Mouse (Mus musculus): ENCODE measurements around the gene Fam53b. TPM values are rescaled to one million over a fixed set of nuclear protein-coding genes. Genes with fewer than 3 reads are reported as not detected.

Gene Fam53b
- polyA plus RNA-seq, 1 experiment from 2014 or later, result 25.7 TPM

GRCm38 (mm10) chr7:132763351-132763750 lies 50.3 kb downstream of the Fam53b start:
- ATAC-seq (ENCODE audit: insufficient number of reproducible peaks, insufficient read depth, low FRiP score, low TSS enrichment, low read depth), result no peak
- no peaks in the 10 kb centered on the region for H3K27me3 ChIP-seq

GRCm38 (mm10) chr7:132761409-132761808 lies 52.3 kb downstream of the Fam53b start:
- Histone ChIP-seq H3K9me3 (no peaks in the 10 kb centered on the region), H3K36me3 (peaks cover 45% of the 10 kb centered on the region), H3K27ac (no peak overlapping the region), H3K4me2 (no peak overlapping the region), H3K9ac (no peak overlapping the region), H3K4me1 (peaks cover 7% of the 10 kb centered on the region), H3K27me3 (no peaks in the 10 kb centered on the region), H3K4me3 (no peak overlapping the region)
- 92% methylated on average over 2 of the region's 2 CpGs for WGBS
- no peak for ATAC-seq (ENCODE audit: insufficient number of reproducible peaks, insufficient read depth, low FRiP score, low TSS enrichment, low read depth)

More at GRCm38 (mm10) chr7:132763351-132763750, 50.3 kb downstream of the Fam53b start:
- no peaks in the 10 kb centered on the region for H3K9me3 ChIP-seq
- peaks cover 26% of the 10 kb centered on the region for H3K4me1 ChIP-seq
- no peak overlapping the region for H3K4me3 ChIP-seq
- H3K9ac ChIP-seq, result no peak overlapping the region
- H3K27ac ChIP-seq, result no peak overlapping the region
- WGBS, result 94% methylated on average over 6 of the region's 6 CpGs
- peaks cover 33% of the 10 kb centered on the region for H3K36me3 ChIP-seq
- no peak overlapping the region for H3K4me2 ChIP-seq

GRCm38 (mm10) chr7:132760589-132761180 lies 53.0 kb downstream of the Fam53b start:
- Histone ChIP-seq H3K27me3 (no peaks in the 10 kb centered on the region), H3K36me3 (peaks cover 48% of the 10 kb centered on the region), H3K4me1 (no peaks in the 10 kb centered on the region; the same call in 1 of the 2 replicates), H3K27ac (no peak overlapping the region), H3K4me3 (no peak overlapping the region), H3K9ac (no peak overlapping the region), H3K4me2 (no peak overlapping the region), H3K9me3 (no peaks in the 10 kb centered on the region)
- WGBS, result 90% methylated on average over 6 of the region's 6 CpGs
- ATAC-seq (ENCODE audit: insufficient number of reproducible peaks, insufficient read depth, low FRiP score, low TSS enrichment, low read depth), result no peak

- peaks cover 48% of the 10 kb centered on the region for H3K36me3 ChIP-seq
- WGBS, result 96% methylated on average over 6 of the region's 6 CpGs
- peaks cover 2% of the 10 kb centered on the region for H3K4me1 ChIP-seq
- no peak overlapping the region for H3K4me3 ChIP-seq
- no peak for ATAC-seq (ENCODE audit: insufficient number of reproducible peaks, insufficient read depth, low FRiP score, low TSS enrichment, low read depth)
- no peaks in the 10 kb centered on the region for H3K9me3 ChIP-seq
- H3K9ac ChIP-seq, result no peak overlapping the region
- no peaks in the 10 kb centered on the region for H3K27me3 ChIP-seq
- no peak overlapping the region for H3K4me2 ChIP-seq
- no peak overlapping the region for H3K27ac ChIP-seq
Measured at GRCm38 (mm10) chr7:132759926-132760325, 53.8 kb downstream of the Fam53b start.

- no peak for ATAC-seq (ENCODE audit: insufficient number of reproducible peaks, insufficient read depth, low FRiP score, low TSS enrichment, low read depth)
- H3K9me3 ChIP-seq, result no peaks in the 10 kb centered on the region
- peaks cover 48% of the 10 kb centered on the region for H3K36me3 ChIP-seq
- no peak overlapping the region for H3K9ac ChIP-seq
- WGBS, result 94% methylated on average over 22 of the region's 22 CpGs
- no peak overlapping the region for H3K4me2 ChIP-seq
- H3K27me3 ChIP-seq, result no peaks in the 10 kb centered on the region
- peaks cover 7% of the 10 kb centered on the region for H3K4me1 ChIP-seq
- H3K4me3 ChIP-seq, result no peak overlapping the region
- H3K27ac ChIP-seq, result no peak overlapping the region
Measured at GRCm38 (mm10) chr7:132759405-132759891, 54.2 kb downstream of the Fam53b start.

- no peak overlapping the region for H3K4me3 ChIP-seq
- H3K9me3 ChIP-seq, result no peaks in the 10 kb centered on the region
- ATAC-seq (ENCODE audit: insufficient number of reproducible peaks, insufficient read depth, low FRiP score, low TSS enrichment, low read depth), result no peak
- no peaks in the 10 kb centered on the region for H3K27me3 ChIP-seq
- WGBS, result 75% methylated on average over 5 of the region's 5 CpGs
- H3K27ac ChIP-seq, result no peak overlapping the region
- H3K4me1 ChIP-seq, result peaks cover 13% of the 10 kb centered on the region
- no peak overlapping the region for H3K9ac ChIP-seq
- H3K36me3 ChIP-seq, result peaks cover 44% of the 10 kb centered on the region
- no peak overlapping the region for H3K4me2 ChIP-seq
Measured at GRCm38 (mm10) chr7:132758875-132759274, 54.8 kb downstream of the Fam53b start.

GRCm38 (mm10) chr7:132756325-132756724 lies 57.4 kb downstream of the Fam53b start:
- H3K9me3 ChIP-seq, result no peaks in the 10 kb centered on the region
- peaks cover 37% of the 10 kb centered on the region for H3K36me3 ChIP-seq
- 84% methylated on average over 5 of the region's 5 CpGs for WGBS
- H3K4me1 ChIP-seq, result peaks cover 23% of the 10 kb centered on the region
- H3K4me3 ChIP-seq, result no peak overlapping the region
- no peak overlapping the region for H3K4me2 ChIP-seq
- no peaks in the 10 kb centered on the region for H3K27me3 ChIP-seq
- no peak for ATAC-seq (ENCODE audit: insufficient number of reproducible peaks, insufficient read depth, low FRiP score, low TSS enrichment, low read depth)
- no peak overlapping the region for H3K27ac ChIP-seq
- H3K9ac ChIP-seq, result no peak overlapping the region

GRCm38 (mm10) chr7:132754389-132754750 lies 59.3 kb downstream of the Fam53b start:
- Histone ChIP-seq H3K4me3 (no peak overlapping the region), H3K27me3 (no peaks in the 10 kb centered on the region), H3K9me3 (no peaks in the 10 kb centered on the region), H3K4me1 (peaks cover 23% of the 10 kb centered on the region), H3K27ac (peak overlapping the region; percentile 84), H3K9ac (no peak overlapping the region), H3K4me2 (0 out of 2 replicates have a peak overlapping the region, but pooled peaks have one; percentile 11), H3K36me3 (peaks cover 34% of the 10 kb centered on the region)
- WGBS, result 38% methylated on average over 3 of the region's 3 CpGs
- ATAC-seq (ENCODE audit: insufficient number of reproducible peaks, insufficient read depth, low FRiP score, low TSS enrichment, low read depth), result no peak

GRCm38 (mm10) chr7:132753518-132754388 lies 59.9 kb downstream of the Fam53b start:
- Histone ChIP-seq H3K27me3 (no peaks in the 10 kb centered on the region), H3K27ac (peak overlapping the region; percentile 84), H3K4me2 (0 out of 2 replicates have a peak overlapping the region, but pooled peaks have one; percentile 11), H3K9ac (no peak overlapping the region), H3K36me3 (peaks cover 30% of the 10 kb centered on the region), H3K4me1 (peaks cover 23% of the 10 kb centered on the region), H3K9me3 (no peaks in the 10 kb centered on the region), H3K4me3 (no peak overlapping the region)
- ATAC-seq (ENCODE audit: insufficient number of reproducible peaks, insufficient read depth, low FRiP score, low TSS enrichment, low read depth), result peak; percentile 58
- whole genome bisulfite sequencing, result 42% methylated on average over 4 of the region's 4 CpGs

- ATAC-seq (ENCODE audit: insufficient number of reproducible peaks, insufficient read depth, low FRiP score, low TSS enrichment, low read depth), result no peak
- H3K4me3 ChIP-seq, result no peak overlapping the region
- WGBS, result 67% methylated on average over 2 of the region's 2 CpGs
- peaks cover 28% of the 10 kb centered on the region for H3K4me1 ChIP-seq
- no peak overlapping the region for H3K4me2 ChIP-seq
- no peaks in the 10 kb centered on the region for H3K27me3 ChIP-seq
- H3K36me3 ChIP-seq, result peaks cover 14% of the 10 kb centered on the region
- H3K9ac ChIP-seq, result no peak overlapping the region
- H3K27ac ChIP-seq, result no peak overlapping the region
- H3K9me3 ChIP-seq, result no peaks in the 10 kb centered on the region
Measured at GRCm38 (mm10) chr7:132751716-132752115, 62.0 kb downstream of the Fam53b start.

GRCm38 (mm10) chr7:132749504-132749903 lies 64.2 kb downstream of the Fam53b start:
- Histone ChIP-seq H3K4me2 (no peak overlapping the region), H3K4me3 (no peak overlapping the region), H3K4me1 (peaks cover 22% of the 10 kb centered on the region), H3K9ac (no peak overlapping the region), H3K9me3 (no peaks in the 10 kb centered on the region), H3K36me3 (peaks cover 10% of the 10 kb centered on the region), H3K27me3 (no peaks in the 10 kb centered on the region), H3K27ac (no peak overlapping the region)
- 90% methylated on average over 11 of the region's 11 CpGs for WGBS
- no peak for ATAC-seq (ENCODE audit: insufficient number of reproducible peaks, insufficient read depth, low FRiP score, low TSS enrichment, low read depth)

Measured in embryonic facial prominence, embryonic 13.5 days (tissue).